Mouse (Mus musculus) c-Kit-negative CD71-positive TER-119-positive erythroid progenitor cells, embryonic 14.5 days (primary cell): ENCODE results near the gene Aff1.

Experiments
- DNase-seq: peaks from one replicate; pipeline ENCODE4 v3.0.0-alpha.2; 2013; ENCODE audit warnings: low read depth, low spot score

The Aff1 gene

GRCm38 (mm10) chr5:103836148-103836784 is 144.1 kb downstream of the Aff1 start:
- no peak for DNase-seq

- no peak for DNase-seq
Observed at GRCm38 (mm10) chr5:103838550-103839264, 146.5 kb downstream of the Aff1 start.

GRCm38 (mm10) chr5:103839265-103839626 is 147.1 kb downstream of the Aff1 start:
- DNase-seq: no peak

GRCm38 (mm10) chr5:103843938-103844337 is 151.8 kb downstream of the Aff1 start:
- DNase-seq: no peak

GRCm38 (mm10) chr5:103845418-103846153 is 153.4 kb downstream of the Aff1 start:
- no peak for DNase-seq

GRCm38 (mm10) chr5:103846154-103846551 is 154.0 kb downstream of the Aff1 start:
- DNase-seq: no peak

- no peak for DNase-seq
Observed at GRCm38 (mm10) chr5:103846609-103847008, 154.4 kb downstream of the Aff1 start.

GRCm38 (mm10) chr5:103848546-103848945 is 156.4 kb downstream of the Aff1 start:
- no peak for DNase-seq

- DNase-seq: no peak
Observed at GRCm38 (mm10) chr5:103852756-103853549, 160.8 kb downstream of the Aff1 start.

GRCm38 (mm10) chr5:103854041-103854806 is 162.1 kb downstream of the Aff1 start:
- DNase-seq: no peak

- no peak for DNase-seq
Observed at GRCm38 (mm10) chr5:103854807-103855194, 162.6 kb downstream of the Aff1 start.

GRCm38 (mm10) chr5:103855483-103856211 is 163.5 kb downstream of the Aff1 start:
- no peak for DNase-seq

- no peak for DNase-seq
Observed at GRCm38 (mm10) chr5:103856286-103857009, 164.3 kb downstream of the Aff1 start.

GRCm38 (mm10) chr5:103857151-103857550 is 165.0 kb downstream of the Aff1 start:
- DNase-seq: no peak

- DNase-seq: no peak
Observed at GRCm38 (mm10) chr5:103860622-103861021, 168.4 kb downstream of the Aff1 start.

- no peak for DNase-seq
Observed at GRCm38 (mm10) chr5:103863759-103864158, 171.6 kb downstream of the Aff1 start.

GRCm38 (mm10) chr5:103889766-103890165 is 197.6 kb downstream of the Aff1 start:
- DNase-seq: no peak

GRCm38 (mm10) chr5:103898310-103898709 is 206.1 kb downstream of the Aff1 start:
- no peak for DNase-seq
